Mouse (Mus musculus) liver, embryonic 12.5 days (tissue): ENCODE data around the gene Fam185a. TPM values are rescaled to one million over a fixed set of nuclear protein-coding genes. Genes with fewer than 3 reads are reported as not detected.

Experiments used
- ATAC-seq: fragments of 200-750 bp; cut with Nextera tagmentation; 2 replicates; pipeline ENCODE4 v1.8.0; 2017; ENCODE audit warnings: moderate number of reproducible peaks, mild to moderate bottlenecking, moderate library complexity
- H3K27ac ChIP-seq: fragments of 300-500 bp; sonication (generic); 2 replicates; pipeline ENCODE4 v1.5.1; 2016; ENCODE audit warnings: mild to moderate bottlenecking
- H3K27me3 ChIP-seq: fragments of 300-500 bp; sonication (generic); replicated peaks from 2 replicates; pipeline ENCODE4 v1.6.1; 2016; ENCODE audit warnings: mild to moderate bottlenecking, moderate library complexity
- H3K36me3 ChIP-seq: fragments of 300-500 bp; sonication (generic); 2 replicates; pipeline ENCODE4 v1.6.1; 2016; ENCODE audit warnings: mild to moderate bottlenecking, moderate library complexity
- H3K4me1 ChIP-seq: fragments of 300-500 bp; sonication (generic); 2 replicates; pipeline ENCODE4 v1.6.1; 2016
- H3K4me2 ChIP-seq: fragments of 300-500 bp; sonication (generic); 2 replicates; pipeline ENCODE4 v1.6.1; 2016; ENCODE audit warnings: mild to moderate bottlenecking, moderate library complexity
- H3K4me3 ChIP-seq: fragments of 300-500 bp; sonication (generic); 2 replicates; pipeline ENCODE4 v1.5.1; 2016; ENCODE audit warnings: mild to moderate bottlenecking, moderate library complexity
- H3K9ac ChIP-seq: fragments of 300-500 bp; sonication (generic); 2 replicates; pipeline ENCODE4 v1.6.1; 2016; ENCODE audit warnings: mild to moderate bottlenecking, moderate library complexity
- H3K9me3 ChIP-seq: fragments of 300-500 bp; sonication (generic); replicated peaks from 2 replicates; pipeline ENCODE4 v1.6.1; 2016; ENCODE audit warnings: mild to moderate bottlenecking, moderate library complexity
- WGBS: fragments of 180-500 bp; shearing (Covaris S2); methylation state at CpG from one replicate; pipeline ENCODE4 v1.1.7; 2016; ENCODE audit not compliant: insufficient replicate concordance; 5-methylcytosine and 5-hydroxymethylcytosine counted together
- polyA plus RNA-seq: library from polyadenylated mRNA; unstranded; fragments of >200 nt; fragmentation: Nextera tagmentation; extraction: Ambion mirVana; gene quantifications from 2 replicates; pipeline ENCODE4 v1.2.1, GENCODE M21; 2016

Fam185a gene
- polyA plus RNA-seq, 1 experiment from 2014 or later, result 5.7 TPM

DNA sequence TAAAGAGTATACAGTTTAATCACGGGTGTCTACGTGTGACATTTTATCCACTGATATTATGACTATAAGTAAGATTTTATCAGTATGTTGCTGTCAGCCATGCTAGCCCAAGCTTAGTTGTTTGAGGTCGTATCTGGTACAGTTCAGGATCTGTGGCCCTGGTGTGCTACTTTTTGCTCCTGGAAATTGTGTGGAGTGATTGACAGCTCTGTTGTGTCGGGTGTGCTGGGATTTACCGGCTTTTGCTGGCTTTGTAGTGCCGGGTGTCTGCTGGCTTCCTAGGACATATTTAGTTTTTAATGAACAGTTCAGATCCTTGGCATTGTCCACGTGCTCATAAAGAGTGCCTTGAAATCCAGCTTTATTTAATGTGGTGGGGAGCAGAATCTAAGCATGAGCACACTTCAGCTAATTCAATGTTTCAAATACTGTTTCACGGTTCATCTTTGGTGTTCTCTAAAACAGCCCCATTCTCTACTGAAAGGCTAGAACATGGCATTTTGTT, 11.8 kb downstream of the Fam185a start:
- H3K27ac ChIP-seq, result no peak overlapping the region
- H3K4me2 ChIP-seq, result no peak overlapping the region
- no peak for ATAC-seq
- 76% methylated on average over 8 of the region's 8 CpGs for WGBS
- H3K27me3 ChIP-seq, result no peaks in the 10 kb centered on the region
- H3K36me3 ChIP-seq, result peaks cover 14% of the 10 kb centered on the region; the same call in 1 of the 2 replicates
- H3K4me3 ChIP-seq, result no peak overlapping the region
- H3K4me1 ChIP-seq, result no peaks in the 10 kb centered on the region
- H3K9ac ChIP-seq, result no peak overlapping the region
- no peaks in the 10 kb centered on the region for H3K9me3 ChIP-seq

DNA sequence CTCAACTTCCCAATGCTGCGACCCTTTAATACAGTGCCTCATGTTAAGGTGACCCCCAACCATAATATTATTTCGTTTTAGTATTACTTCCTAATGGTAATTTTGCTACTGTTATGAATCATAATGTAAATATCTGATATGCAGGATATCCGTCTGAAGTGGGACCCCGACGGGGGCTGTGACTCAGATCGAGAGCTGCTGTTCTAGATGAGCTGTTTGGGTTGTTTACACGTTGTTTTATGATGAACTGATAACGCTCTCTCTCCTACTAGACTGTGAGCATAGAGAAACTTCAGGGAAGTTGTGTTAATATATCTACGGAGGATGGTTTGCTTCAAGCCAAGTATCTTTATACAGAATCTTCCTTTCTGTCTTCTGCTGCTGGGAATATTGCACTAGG, 13.7 kb downstream of the Fam185a start:
- Histone ChIP-seq H3K4me3 (no peak overlapping the region), H3K4me1 (no peaks in the 10 kb centered on the region), H3K27me3 (no peaks in the 10 kb centered on the region), H3K27ac (no peak overlapping the region), H3K4me2 (no peak overlapping the region), H3K9ac (no peak overlapping the region), H3K9me3 (no peaks in the 10 kb centered on the region), H3K36me3 (peaks cover 26% of the 10 kb centered on the region; the same call in 1 of the 2 replicates)
- 74% methylated on average over 9 of the region's 9 CpGs for WGBS
- ATAC-seq, result no peak

DNA sequence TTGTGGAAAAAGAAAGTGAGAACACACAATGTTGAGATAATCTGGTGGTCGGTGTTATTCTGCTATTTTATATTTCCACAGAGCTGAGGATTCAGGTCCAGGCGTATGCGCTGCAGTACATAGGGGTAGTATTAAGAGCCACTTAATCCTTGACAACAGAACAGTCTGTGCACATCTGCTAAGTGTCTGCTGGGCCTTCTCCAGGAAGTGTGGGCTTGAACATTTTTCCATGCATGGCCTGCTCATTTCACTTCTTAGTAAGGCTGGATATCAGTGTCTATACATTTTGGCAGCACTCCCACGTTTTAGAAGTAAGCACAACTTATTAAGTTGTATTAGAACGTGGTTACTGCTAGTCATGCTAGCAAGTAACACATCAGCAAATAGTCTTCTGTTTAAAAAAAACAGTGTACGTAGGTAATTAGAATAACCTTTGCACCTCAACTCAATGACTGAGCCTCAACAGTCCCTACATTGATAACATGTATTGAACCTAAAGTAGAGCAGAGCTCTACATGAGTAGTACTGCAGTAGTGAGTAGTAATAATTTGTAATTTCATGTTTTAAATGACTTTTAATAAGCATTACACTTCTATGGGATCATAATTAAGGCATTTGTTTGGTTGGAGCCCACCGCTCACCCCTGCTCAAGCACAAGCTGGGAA, 14.8 kb downstream of the Fam185a start:
- no peaks in the 10 kb centered on the region for H3K27me3 ChIP-seq
- H3K4me3 ChIP-seq, result no peak overlapping the region
- WGBS, result 81% methylated on average over 7 of the region's 7 CpGs
- ATAC-seq, result no peak
- H3K4me2 ChIP-seq, result no peak overlapping the region
- peaks cover 26% of the 10 kb centered on the region; the same call in 1 of the 2 replicates for H3K36me3 ChIP-seq
- H3K4me1 ChIP-seq, result no peaks in the 10 kb centered on the region
- no peak overlapping the region for H3K9ac ChIP-seq
- no peak overlapping the region for H3K27ac ChIP-seq
- no peaks in the 10 kb centered on the region for H3K9me3 ChIP-seq

DNA sequence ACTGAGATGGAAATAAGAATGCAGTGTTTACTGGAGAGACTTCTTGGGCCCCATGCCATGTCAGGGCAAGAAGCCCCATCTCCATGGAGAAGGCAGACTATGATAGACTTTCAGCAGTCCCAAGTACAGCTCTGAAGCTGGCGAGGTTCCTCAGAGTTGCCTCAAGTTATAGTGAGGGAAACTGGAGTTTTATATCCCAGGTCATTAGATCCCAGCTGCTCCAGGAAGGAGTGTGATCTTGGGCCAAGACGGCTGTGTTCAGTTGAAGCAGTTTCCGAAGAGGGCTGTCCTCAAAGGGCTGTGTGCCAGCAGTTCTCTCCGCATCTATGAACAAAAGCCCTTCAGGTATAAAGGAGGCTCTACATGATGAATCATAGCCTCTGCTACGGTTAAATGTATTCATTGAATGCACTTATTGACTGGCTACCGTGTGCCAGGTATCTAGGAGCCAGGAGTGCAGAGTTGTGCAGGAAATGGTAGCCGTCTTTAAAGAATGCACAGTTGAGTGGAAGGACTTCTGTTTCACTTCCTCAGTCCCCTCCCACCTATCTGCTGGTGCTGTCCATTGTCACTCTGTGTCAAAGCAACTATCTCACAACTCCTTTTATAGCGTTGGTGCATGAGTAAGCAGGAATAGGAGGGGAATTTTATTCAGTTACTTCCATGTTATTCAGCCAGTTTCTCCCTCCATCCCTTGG, 16.2 kb downstream of the Fam185a start:
- WGBS, result 62% methylated on average over 8 of the region's 8 CpGs
- Histone ChIP-seq H3K36me3 (peaks cover 22% of the 10 kb centered on the region; the same call in 1 of the 2 replicates), H3K9ac (no peak overlapping the region), H3K4me2 (no peak overlapping the region), H3K4me3 (no peak overlapping the region), H3K9me3 (no peaks in the 10 kb centered on the region), H3K27me3 (no peaks in the 10 kb centered on the region), H3K4me1 (no peaks in the 10 kb centered on the region), H3K27ac (no peak overlapping the region)
- no peak for ATAC-seq

DNA sequence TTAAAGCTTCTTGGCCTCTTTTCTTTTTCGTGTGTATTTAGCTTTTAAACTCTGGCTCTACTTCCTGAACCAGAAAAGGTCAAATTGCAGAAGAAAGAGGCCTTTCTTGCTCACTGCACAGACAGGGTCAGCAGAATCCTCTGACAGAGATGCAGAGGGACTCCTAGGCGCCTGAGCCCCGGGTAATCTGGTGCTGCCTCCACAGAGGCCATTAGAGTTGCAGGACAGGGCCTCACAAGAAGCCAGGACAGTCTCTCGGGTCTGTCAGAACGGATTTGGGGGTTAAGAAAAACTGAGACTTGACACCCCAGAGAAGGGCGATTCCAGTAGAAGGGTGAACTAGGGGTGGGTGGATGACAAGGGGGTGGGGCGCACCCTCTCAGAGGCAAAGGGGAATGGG, 42.6 kb downstream of the Fam185a start:
- Histone ChIP-seq H3K4me1 (no peaks in the 10 kb centered on the region), H3K4me2 (no peak overlapping the region), H3K27me3 (no peaks in the 10 kb centered on the region), H3K36me3 (no peaks in the 10 kb centered on the region), H3K4me3 (no peak overlapping the region), H3K9me3 (no peaks in the 10 kb centered on the region), H3K27ac (no peak overlapping the region), H3K9ac (no peak overlapping the region)
- no peak for ATAC-seq
- 68% methylated on average over 7 of the region's 7 CpGs for WGBS

DNA sequence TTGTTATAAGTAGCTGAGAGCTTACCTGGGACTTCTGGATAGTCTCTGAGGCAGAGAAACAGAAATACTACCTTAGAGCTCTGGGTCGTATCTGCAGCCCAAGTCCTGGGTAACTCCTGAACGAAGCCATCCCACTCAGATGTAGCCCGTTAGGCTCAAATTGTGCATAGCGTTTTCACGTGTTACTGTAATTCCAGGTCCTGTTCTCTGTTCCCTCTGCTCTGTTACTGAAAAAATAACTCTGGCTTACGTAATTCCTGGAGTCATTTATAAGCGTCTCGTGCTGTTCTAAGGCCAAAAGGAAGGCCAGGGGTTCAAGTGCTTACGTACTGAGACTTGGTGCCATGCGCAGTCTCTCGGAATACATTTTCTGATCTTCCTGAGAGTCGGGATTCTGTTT, 43.3 kb downstream of the Fam185a start:
- no peak for ATAC-seq
- no peak overlapping the region for H3K4me2 ChIP-seq
- H3K9ac ChIP-seq, result no peak overlapping the region
- no peaks in the 10 kb centered on the region for H3K9me3 ChIP-seq
- no peaks in the 10 kb centered on the region for H3K36me3 ChIP-seq
- no peaks in the 10 kb centered on the region for H3K27me3 ChIP-seq
- 85% methylated on average over 12 of the region's 12 CpGs for WGBS
- H3K4me3 ChIP-seq, result no peak overlapping the region
- no peaks in the 10 kb centered on the region for H3K4me1 ChIP-seq
- no peak overlapping the region for H3K27ac ChIP-seq

DNA sequence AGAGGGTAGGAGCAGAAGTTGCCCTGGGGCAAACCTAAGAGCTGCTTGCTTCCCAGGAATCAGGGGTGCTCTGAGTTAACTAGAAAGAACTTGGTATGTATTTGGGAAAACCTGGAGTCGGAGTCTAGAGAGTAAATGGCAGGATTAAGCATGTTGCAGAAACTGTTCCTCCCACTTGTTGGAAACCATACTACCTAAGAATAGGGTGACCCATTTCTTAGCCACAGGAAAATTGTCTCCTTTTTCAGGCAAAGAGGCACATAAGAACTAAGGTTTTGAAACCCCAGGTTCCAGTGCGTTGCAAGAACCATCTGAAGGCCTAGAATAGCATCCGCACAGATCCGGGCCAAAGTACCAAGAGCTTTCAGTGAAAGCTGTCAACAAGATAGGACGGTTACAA, 53.7 kb downstream of the Fam185a start:
- Histone ChIP-seq H3K9ac (no peak overlapping the region), H3K4me2 (no peak overlapping the region), H3K9me3 (no peaks in the 10 kb centered on the region), H3K4me3 (no peak overlapping the region), H3K4me1 (no peaks in the 10 kb centered on the region), H3K36me3 (peaks cover 13% of the 10 kb centered on the region), H3K27ac (no peak overlapping the region), H3K27me3 (no peaks in the 10 kb centered on the region)
- 86% methylated on average over 5 of the region's 5 CpGs for WGBS
- ATAC-seq, result no peak

DNA sequence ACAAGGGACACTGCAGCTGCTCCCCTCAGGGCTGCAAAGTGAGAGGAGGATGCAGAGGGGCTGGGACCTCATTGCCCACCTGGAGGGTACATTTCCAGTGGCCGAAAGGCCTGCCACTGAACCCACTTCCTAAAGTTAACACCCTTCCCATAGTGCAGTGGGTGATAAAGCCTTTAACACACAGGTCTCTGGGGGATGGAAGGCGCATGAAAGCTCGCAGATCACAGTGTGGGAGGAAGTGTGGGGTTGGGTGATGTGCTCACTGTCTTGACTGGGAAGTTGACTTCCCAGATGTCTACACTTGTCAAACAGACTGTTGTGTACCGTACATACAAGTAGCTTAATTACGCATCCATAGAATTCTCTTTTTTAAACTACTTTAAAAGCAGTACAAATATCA, 55.0 kb downstream of the Fam185a start:
- H3K4me2 ChIP-seq, result no peak overlapping the region
- 61% methylated on average over 5 of the region's 5 CpGs for WGBS
- no peaks in the 10 kb centered on the region for H3K4me1 ChIP-seq
- H3K9ac ChIP-seq, result no peak overlapping the region
- ATAC-seq, result no peak
- no peak overlapping the region for H3K4me3 ChIP-seq
- H3K36me3 ChIP-seq, result peaks cover 13% of the 10 kb centered on the region
- no peaks in the 10 kb centered on the region for H3K27me3 ChIP-seq
- no peaks in the 10 kb centered on the region for H3K9me3 ChIP-seq
- no peak overlapping the region for H3K27ac ChIP-seq

DNA sequence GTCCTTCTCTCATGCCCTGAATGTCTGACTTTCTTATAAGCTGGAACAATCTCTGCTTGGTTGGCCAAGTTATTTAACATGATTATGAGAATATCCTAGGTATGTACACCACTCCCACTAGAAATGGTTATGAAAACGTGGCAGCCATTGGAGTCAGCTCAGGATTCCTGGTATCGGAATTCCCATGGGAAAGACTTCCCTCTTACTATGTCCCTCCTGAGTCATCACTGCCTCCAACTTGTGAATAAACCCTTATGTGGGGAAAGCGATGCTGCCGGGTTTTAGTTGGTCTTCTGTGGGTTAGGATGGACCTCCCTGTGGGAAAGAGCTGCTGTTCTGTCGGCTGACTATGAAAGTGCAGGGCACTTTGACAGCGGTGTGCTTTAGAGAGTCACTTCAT, 56.8 kb downstream of the Fam185a start:
- H3K27me3 ChIP-seq, result no peaks in the 10 kb centered on the region
- ATAC-seq, result no peak
- H3K9ac ChIP-seq, result no peak overlapping the region
- 86% methylated on average over 6 of the region's 6 CpGs for WGBS
- no peaks in the 10 kb centered on the region for H3K9me3 ChIP-seq
- H3K27ac ChIP-seq, result no peak overlapping the region
- no peak overlapping the region for H3K4me2 ChIP-seq
- H3K36me3 ChIP-seq, result peaks cover 13% of the 10 kb centered on the region
- no peaks in the 10 kb centered on the region for H3K4me1 ChIP-seq
- H3K4me3 ChIP-seq, result no peak overlapping the region

DNA sequence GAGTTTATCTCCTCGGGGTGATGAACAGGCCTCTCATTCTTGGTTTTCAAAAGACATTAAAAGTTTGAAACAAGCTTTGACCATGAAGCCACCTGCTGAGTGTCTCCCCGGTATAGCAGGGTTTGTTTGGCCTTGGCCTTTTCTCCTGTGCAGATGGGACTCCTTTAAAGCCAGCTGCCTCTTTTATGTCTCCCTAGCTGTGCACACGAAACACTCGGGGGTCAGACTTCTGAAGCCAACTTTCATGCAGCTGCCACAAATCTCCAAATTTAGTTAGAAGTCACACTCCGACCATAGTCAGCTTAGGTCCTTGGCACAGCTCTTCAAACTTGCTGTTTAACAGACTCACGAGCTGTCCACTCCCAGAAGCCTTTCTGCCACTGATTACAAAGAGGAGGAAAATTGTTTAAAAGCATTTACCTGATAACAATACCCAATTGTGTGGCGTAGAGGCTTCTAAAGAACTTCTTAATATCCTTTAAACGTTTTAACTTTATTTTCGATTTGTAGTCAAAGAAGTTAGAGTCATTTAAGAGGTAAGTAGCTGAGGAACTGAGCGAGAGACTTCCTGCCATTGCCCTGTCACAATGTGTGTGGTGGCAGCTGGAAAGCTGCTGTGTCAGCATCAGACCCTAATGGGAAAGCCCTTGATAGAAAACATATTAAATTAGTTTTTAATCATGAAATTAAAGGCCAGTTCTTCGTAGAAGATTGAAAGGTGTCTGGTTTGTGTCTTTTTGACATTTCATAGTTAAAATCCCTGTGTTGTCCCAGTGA, 57.9 kb downstream of the Fam185a start:
- Histone ChIP-seq H3K36me3 (peaks cover 13% of the 10 kb centered on the region), H3K27me3 (no peaks in the 10 kb centered on the region), H3K4me1 (no peaks in the 10 kb centered on the region), H3K4me3 (no peak overlapping the region), H3K9me3 (no peaks in the 10 kb centered on the region), H3K9ac (no peak overlapping the region), H3K4me2 (no peak overlapping the region), H3K27ac (no peak overlapping the region)
- 59% methylated on average over 11 of the region's 11 CpGs for WGBS
- no peak for ATAC-seq

DNA sequence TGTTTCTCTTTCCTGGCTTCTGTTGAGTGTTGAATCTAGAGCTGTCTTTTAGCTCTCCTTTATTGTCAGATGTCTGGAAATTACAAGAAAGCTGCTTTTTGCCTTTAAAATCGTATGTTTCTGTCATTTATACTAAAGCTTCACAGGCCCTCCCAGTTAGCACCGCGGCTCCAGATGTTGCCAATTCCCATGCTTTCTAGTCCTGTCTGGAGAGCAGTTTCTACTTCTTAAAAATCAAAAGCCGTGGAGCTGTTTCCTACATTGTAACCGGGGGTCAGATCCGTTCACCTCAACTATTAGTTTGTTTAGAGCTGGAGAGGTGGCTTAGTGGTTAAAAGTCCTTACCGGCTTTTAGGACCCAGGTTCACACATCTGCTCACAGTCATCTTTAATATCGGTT, 58.5 kb downstream of the Fam185a start:
- peaks cover 12% of the 10 kb centered on the region for H3K36me3 ChIP-seq
- ATAC-seq, result no peak
- 83% methylated on average over 8 of the region's 8 CpGs for WGBS
- H3K27ac ChIP-seq, result no peak overlapping the region
- H3K9ac ChIP-seq, result no peak overlapping the region
- no peak overlapping the region for H3K4me3 ChIP-seq
- H3K4me2 ChIP-seq, result no peak overlapping the region
- H3K9me3 ChIP-seq, result no peaks in the 10 kb centered on the region
- no peaks in the 10 kb centered on the region for H3K27me3 ChIP-seq
- H3K4me1 ChIP-seq, result no peaks in the 10 kb centered on the region

DNA sequence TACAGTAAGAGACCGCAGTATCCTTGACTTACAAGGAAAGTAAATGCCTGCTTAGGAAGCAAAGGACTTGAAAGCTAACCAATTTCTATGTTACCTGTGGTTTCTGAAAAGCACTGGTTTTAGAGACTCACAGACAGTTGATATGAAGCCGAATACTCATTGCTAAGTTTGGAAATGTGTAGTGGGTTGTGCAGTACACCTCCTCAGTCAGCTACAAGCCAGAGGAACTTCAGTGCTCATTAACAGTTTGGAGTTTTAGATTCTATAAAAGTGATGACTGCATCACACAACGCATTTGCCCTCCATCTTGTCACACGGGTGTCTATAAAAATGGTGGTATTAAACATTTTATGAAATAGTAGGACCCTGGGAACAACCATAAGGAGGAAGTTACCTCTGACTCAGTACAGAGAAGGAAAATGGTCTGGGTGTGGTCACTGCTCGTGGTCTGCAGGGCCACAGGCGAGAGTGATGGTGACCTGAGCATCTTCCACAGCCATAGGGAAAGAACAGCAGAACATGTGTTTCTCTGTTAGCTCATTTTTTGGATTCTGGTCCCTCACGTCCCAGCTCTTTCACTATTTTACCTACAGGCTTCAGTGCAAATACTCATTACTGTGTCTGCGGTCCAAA, 60.6 kb downstream of the Fam185a start:
- no peak for ATAC-seq
- Histone ChIP-seq H3K27me3 (no peaks in the 10 kb centered on the region), H3K9ac (no peak overlapping the region), H3K36me3 (peaks cover 9% of the 10 kb centered on the region), H3K27ac (no peak overlapping the region), H3K9me3 (no peaks in the 10 kb centered on the region), H3K4me3 (no peak overlapping the region), H3K4me2 (no peak overlapping the region), H3K4me1 (no peaks in the 10 kb centered on the region)
- 68% methylated on average over 8 of the region's 8 CpGs for WGBS
